Mouse (Mus musculus) megakaryocyte progenitor cell, adult 5-6 weeks (primary cell): ENCODE results near the gene Siah1a. TPM values are rescaled to one million over a fixed set of nuclear protein-coding genes. Genes with fewer than 3 reads are reported as not detected.

ENCODE experiments used
- ATAC-seq: replicated peaks from 2 replicates; pipeline ENCODE4 v1.8.0; 2016; ENCODE audit warnings: mild to moderate bottlenecking, moderate TSS enrichment, inconsistent platforms; ENCODE audit not compliant: poor library complexity
- total RNA-seq, 2 experiments: library from RNA; stranded (forward) in 1 of 2; stranded (reverse) in 1 of 2; fragments of 157-497, 149-512 nt in 1 of 2; fragments of 200-1000 nt in 1 of 2; gene quantifications; 2 replicates each; pipeline versions ENCODE4 v1.2.3 to v1.2.4; 2015 to 2017

Siah1a gene
- total RNA-seq, 2 experiments from 2014 or later: 17.4 TPM

GRCm38 (mm10) chr8:86706756-86707155 is 39.0 kb downstream of the Siah1a start:
- ATAC-seq: no peak

DNA sequence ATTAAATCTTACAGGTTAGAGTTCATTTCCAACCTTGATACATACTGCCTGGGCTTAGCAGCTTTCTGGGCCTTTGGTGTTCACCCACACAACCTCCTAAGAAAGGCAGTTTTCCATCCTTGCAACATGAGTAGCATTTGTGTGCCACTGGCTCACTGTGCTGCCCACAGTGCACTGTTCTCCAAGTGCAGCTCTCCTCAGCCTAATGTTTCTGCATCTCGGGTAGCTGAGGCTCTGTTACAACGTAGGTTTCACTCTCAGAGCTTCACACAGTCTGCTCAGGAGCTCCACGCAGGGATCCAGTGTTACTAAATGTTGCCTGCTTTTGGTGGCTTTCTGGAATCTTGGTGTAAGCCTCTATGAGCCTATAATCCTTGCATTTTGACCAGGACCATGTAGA is 40.4 kb downstream of the Siah1a start:
- no peak for ATAC-seq

DNA sequence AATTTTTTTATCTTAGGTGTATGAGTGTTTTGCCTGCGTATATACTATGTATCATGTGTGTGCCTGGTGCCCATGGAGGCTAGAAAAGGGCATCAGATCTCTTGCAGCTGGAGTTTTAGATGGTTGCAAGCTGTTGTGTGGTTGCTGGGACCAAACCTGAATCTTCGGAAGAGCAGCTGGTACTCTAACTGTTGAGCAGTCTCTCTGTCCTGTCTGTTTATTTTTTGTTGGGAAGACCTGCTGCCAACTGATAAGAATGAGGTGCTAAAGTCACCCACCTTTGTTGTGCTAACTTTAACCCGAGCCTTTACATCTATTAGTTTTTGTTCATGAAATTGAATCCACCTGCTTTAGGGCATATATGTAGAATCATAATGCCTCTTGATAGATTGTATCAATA is 43.3 kb downstream of the Siah1a start:
- ATAC-seq: peak; percentile 63

DNA sequence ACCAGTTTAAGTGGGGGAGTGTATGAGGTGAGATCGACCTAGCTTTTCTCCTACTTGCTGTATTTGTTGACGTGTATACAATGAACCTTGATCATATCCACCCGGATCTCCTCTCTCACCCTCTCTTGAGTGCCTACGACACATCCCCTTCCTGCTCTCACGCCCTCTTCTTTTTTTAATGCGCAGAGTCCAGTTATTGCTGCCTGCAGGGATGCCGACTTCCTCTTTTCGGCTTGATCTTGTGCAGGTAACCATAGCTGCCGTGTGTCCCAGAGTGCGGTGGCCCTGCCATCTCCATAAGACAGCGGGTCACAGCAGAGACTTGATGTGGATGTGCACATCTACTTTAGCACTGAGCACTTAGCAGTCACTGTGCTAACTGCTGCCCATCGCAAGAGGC is 46.3 kb downstream of the Siah1a start:
- ATAC-seq: peak; percentile 41

- no peak for ATAC-seq
Observed at GRCm38 (mm10) chr8:86698811-86699421, 46.8 kb downstream of the Siah1a start.

DNA sequence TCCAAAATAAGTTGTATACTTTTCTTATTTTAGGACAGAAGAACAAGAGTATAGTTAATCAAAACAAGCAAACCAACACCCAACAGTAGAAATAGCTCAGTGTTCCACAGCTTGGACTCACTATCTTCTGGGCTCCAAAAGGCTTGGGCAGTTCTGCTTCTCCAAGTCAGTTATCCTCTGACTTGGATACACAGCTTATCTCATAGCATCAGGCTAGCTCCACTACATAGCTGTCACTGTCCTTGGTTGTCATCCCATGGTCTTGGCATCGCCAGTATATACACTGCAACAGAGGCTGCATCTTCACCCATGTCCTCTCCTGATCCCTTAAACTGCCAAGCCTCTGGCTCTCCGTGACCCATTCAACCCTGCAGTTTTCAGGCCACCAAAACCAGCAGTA is 50.0 kb downstream of the Siah1a start:
- ATAC-seq: peak; percentile 66

DNA sequence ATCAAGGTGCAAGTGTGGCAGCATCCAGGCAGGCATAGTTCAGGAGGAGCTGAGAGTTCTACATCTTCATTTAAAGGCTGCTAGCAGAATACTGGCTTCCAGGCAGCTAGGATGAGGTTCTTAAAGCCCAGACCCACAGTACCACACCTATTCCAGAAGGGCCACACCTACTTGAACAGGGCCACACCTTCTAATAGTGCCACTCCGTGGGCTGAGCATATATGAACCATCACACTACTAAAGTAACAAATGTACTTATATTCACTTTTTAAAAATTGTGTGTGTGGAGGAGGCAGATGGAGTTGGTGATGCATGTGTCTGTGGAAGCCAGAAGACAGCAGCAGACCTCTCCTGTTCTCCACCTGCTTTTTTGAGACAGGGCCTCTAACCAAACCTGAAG is 51.7 kb downstream of the Siah1a start:
- no peak for ATAC-seq

- ATAC-seq: no peak
Observed at GRCm38 (mm10) chr8:86692107-86692506, 53.6 kb downstream of the Siah1a start.

- no peak for ATAC-seq
Observed at GRCm38 (mm10) chr8:86686629-86687028, 59.1 kb downstream of the Siah1a start.

Other genes with a start within 250 kb of the Siah1a start
- not detected in 2 replicates for gene Abcc12, start 165.2 kb downstream of the Siah1a start, total RNA-seq (2015)
- gene Abcc12, start 165.2 kb downstream of the Siah1a start, total RNA-seq (2017): not detected in 2 replicates
- gene Lonp2, start 121.9 kb downstream of the Siah1a start, total RNA-seq (2015): 37.1 and 47.0 TPM in 2 replicates
- gene Lonp2, start 121.9 kb downstream of the Siah1a start, total RNA-seq (2017): 47.7 and 51.4 TPM in 2 replicates
- 0.17 TPM in 1 of 2 replicates, not detected in the other for gene Gm10638, start 235 bp downstream of the Siah1a start, total RNA-seq (2015)
- 0.42 TPM in 1 of 2 replicates, not detected in the other for gene Gm10638, start 235 bp downstream of the Siah1a start, total RNA-seq (2017)
- 21.9 and 24.0 TPM in 2 replicates for gene N4bp1, start 139.3 kb upstream of the Siah1a start, total RNA-seq (2015)
- 15.8 and 19.6 TPM in 2 replicates for gene N4bp1, start 139.3 kb upstream of the Siah1a start, total RNA-seq (2017)